In genomic region chr8:121847987-121848386, GRCm38 (mm10) we compare ENCODE assay signal across 24 mouse cellular contexts. TPM values are rescaled to one million over a fixed set of nuclear protein-coding genes. Genes with fewer than 3 reads are reported as not detected.
A peak's percentile ranks its signal among the peaks of the same experiment; 100 is the strongest.
DNase-seq lines count a peak whose midpoint lies in the region; ATAC-seq and TF ChIP-seq lines count a peak whose summit lies in the region.
"Had no signal": no experiment of that assay in that cellular context is flagged by ENCODE, and none has a peak within 500 bp of the region (broad histone marks: within the 10 kb centered on the region; RNA-seq: fewer than 3 reads in every experiment).

No protein-coding gene starts in this region.

- DNase-seq in limb, embryonic 10.5 days (ENCODE audit: low spot score), result no peak
- peak; percentile 33 for DNase-seq in testis, postnatal 10 days (ENCODE audit: low spot score)
- no peak for DNase-seq in testis, postnatal 14 days (ENCODE audit: low spot score)
- peak; percentile 43 for DNase-seq in MEL-GATA-1-ER (ENCODE audit: extremely low read depth, low read depth)
- DNase-seq in right cerebral cortex, postnatal 25 days, result no peak
- DNase-seq: adrenal gland, adult 8-10 months; cerebellum, postnatal 14 days; gastrocnemius, postnatal 25 days; kidney, adult 9 months; kidney, postnatal 10 days; liver, embryonic 13.5 days; lung, adult 2 months had no signal

- H3K27ac ChIP-seq in limb, embryonic 12.5 days, result no peak overlapping the region
- H3K27ac ChIP-seq in limb, embryonic 10.5 days, result no peak overlapping the region
- H3K27ac ChIP-seq in small intestine, adult 2 months (ENCODE audit: insufficient read depth, low read depth, low read length), result peak overlapping the region; percentile 26; the same call in 1 of the 2 replicates
- no peak overlapping the region for H3K27ac ChIP-seq in forebrain, embryonic 12.5 days
- H3K27ac ChIP-seq: forebrain, embryonic 15.5 days; heart, embryonic 10.5 days; heart, embryonic 15.5 days; hindbrain, postnatal 0 days; intestine, embryonic 15.5 days; liver, embryonic 13.5 days; midbrain, embryonic 10.5 days; stomach, postnatal 0 days had no signal

- H3K4me2 ChIP-seq in limb, embryonic 12.5 days, result no peak overlapping the region
- no peak overlapping the region for H3K4me2 ChIP-seq in forebrain, embryonic 12.5 days
- H3K4me2 ChIP-seq: forebrain, embryonic 15.5 days; heart, embryonic 15.5 days; intestine, embryonic 15.5 days; liver, embryonic 13.5 days had no signal

- TF ChIP-seq POLR2A in small intestine, adult 2 months (IDR thresholded peaks at IDR 0.05; ENCODE audit: low read depth, low read length), result no peak

- ATAC-seq in limb, embryonic 12.5 days (ENCODE audit: insufficient number of reproducible peaks, insufficient read depth, low FRiP score, low TSS enrichment, low read depth), result no peak
- no peak for ATAC-seq in forebrain, embryonic 12.5 days (ENCODE audit: low FRiP score)
- ATAC-seq: activated CD4-positive, CD25-positive, alpha-beta regulatory T cell, adult 4 months; forebrain, embryonic 15.5 days; hindbrain, postnatal 0 days; intestine, embryonic 15.5 days; midbrain, embryonic 16.5 days had no signal

- no peaks in the 10 kb centered on the region for H3K9me3 ChIP-seq in limb, embryonic 12.5 days
- H3K9me3 ChIP-seq in limb, embryonic 10.5 days (replicated peaks), result no peaks in the 10 kb centered on the region
- H3K9me3 ChIP-seq in forebrain, embryonic 12.5 days, result no peaks in the 10 kb centered on the region
- H3K9me3 ChIP-seq: forebrain, embryonic 15.5 days; heart, embryonic 10.5 days; heart, embryonic 15.5 days; intestine, embryonic 15.5 days; liver, embryonic 13.5 days; midbrain, embryonic 10.5 days had no signal

- 73% methylated on average over 6 of the region's 6 CpGs for WGBS in limb, embryonic 12.5 days
- 81% methylated on average over 6 of the region's 6 CpGs for WGBS in limb, embryonic 10.5 days
- WGBS in small intestine, adult 2 months, result 73% methylated on average over 6 of the region's 6 CpGs
- WGBS in forebrain, embryonic 12.5 days, result 73% methylated on average over 6 of the region's 6 CpGs

- H3K4me1 ChIP-seq in limb, embryonic 12.5 days (replicated peaks), result peaks cover 12% of the 10 kb centered on the region; the same call in 1 of the 2 replicates
- H3K4me1 ChIP-seq in limb, embryonic 10.5 days, result peaks cover 20% of the 10 kb centered on the region
- H3K4me1 ChIP-seq in small intestine, adult 2 months (ENCODE audit: control insufficient read depth, insufficient read depth, insufficient read length, low read length), result no peaks in the 10 kb centered on the region
- peaks cover 18% of the 10 kb centered on the region for H3K4me1 ChIP-seq in forebrain, embryonic 12.5 days

- H3K36me3 ChIP-seq in limb, embryonic 12.5 days, result no peaks in the 10 kb centered on the region
- no peaks in the 10 kb centered on the region for H3K36me3 ChIP-seq in limb, embryonic 10.5 days
- no peaks in the 10 kb centered on the region for H3K36me3 ChIP-seq in small intestine, adult 2 months (ENCODE audit: control insufficient read depth, insufficient read depth, low read length)
- H3K36me3 ChIP-seq in forebrain, embryonic 12.5 days (replicated peaks), result no peaks in the 10 kb centered on the region
- H3K36me3 ChIP-seq: forebrain, embryonic 15.5 days; heart, embryonic 15.5 days; intestine, embryonic 15.5 days had no signal

- 0 out of 2 replicates have a peak overlapping the region, but pooled peaks have one; percentile 23 for H3K9ac ChIP-seq in limb, embryonic 12.5 days (replicated peaks)
- no peak overlapping the region for H3K9ac ChIP-seq in forebrain, embryonic 12.5 days
- H3K9ac ChIP-seq: forebrain, embryonic 15.5 days; heart, embryonic 15.5 days; intestine, embryonic 15.5 days; liver, embryonic 13.5 days had no signal

- H3K27me3 ChIP-seq in limb, embryonic 12.5 days, result peaks cover 8% of the 10 kb centered on the region
- peaks cover 19% of the 10 kb centered on the region for H3K27me3 ChIP-seq in limb, embryonic 10.5 days (ENCODE audit: low read depth, poor library complexity, severe bottlenecking)
- H3K27me3 ChIP-seq in small intestine, adult 2 months (ENCODE audit: control insufficient read depth, insufficient read depth, low read length), result no peaks in the 10 kb centered on the region
- H3K27me3 ChIP-seq in forebrain, embryonic 12.5 days, result 0 out of 2 replicates have a peak, but pooled peaks cover 7% of the 10 kb centered on the region
- H3K27me3 ChIP-seq: forebrain, embryonic 15.5 days; intestine, embryonic 15.5 days; liver, embryonic 13.5 days had no signal

- TF ChIP-seq CTCF in small intestine, adult 2 months (IDR thresholded peaks at IDR 0.05; ENCODE audit: extremely low read depth, insufficient read length, insufficient replicate concordance, low read depth, low read length), result no peak

- no peak overlapping the region for H3K4me3 ChIP-seq in limb, embryonic 12.5 days (replicated peaks)
- no peak overlapping the region for H3K4me3 ChIP-seq in limb, embryonic 10.5 days
- H3K4me3 ChIP-seq in small intestine, adult 2 months (ENCODE audit: low read depth, low read length), result no peak overlapping the region
- no peak overlapping the region for H3K4me3 ChIP-seq in forebrain, embryonic 12.5 days (replicated peaks)
- H3K4me3 ChIP-seq: forebrain, embryonic 15.5 days; heart, embryonic 10.5 days; heart, embryonic 15.5 days; intestine, embryonic 15.5 days; liver, embryonic 13.5 days; midbrain, embryonic 10.5 days had no signal

RNA-seq across cellular contexts. Expression of gene Klhdc4, which starts 18.6 kb away (rescaled TPM):
- 49.5 and 49.9 TPM in 2 replicates for polyA plus RNA-seq in limb, embryonic 12.5 days (2016; fragmentation: Nextera tagmentation; extraction: Ambion mirVana)
- 64.2 and 64.4 TPM in 2 replicates for polyA plus RNA-seq in limb, embryonic 10.5 days (2016; fragmentation: Nextera tagmentation; extraction: Ambion mirVana)
- polyA plus RNA-seq in small intestine, adult 2 months (2012; rRNA removed), result 7.1 and 10.8 TPM in 2 replicates
- polyA plus RNA-seq in forebrain, embryonic 12.5 days (2016; fragmentation: Nextera tagmentation; extraction: Ambion mirVana), result 53.1 and 53.9 TPM in 2 replicates

RNA-seq across cellular contexts. Expression of gene Slc7a5, which starts 59.5 kb away (rescaled TPM):
- 13.4 and 18.2 TPM in 2 replicates for polyA plus RNA-seq in limb, embryonic 12.5 days (2016; fragmentation: Nextera tagmentation; extraction: Ambion mirVana)
- 16.8 and 19.3 TPM in 2 replicates for polyA plus RNA-seq in limb, embryonic 10.5 days (2016; fragmentation: Nextera tagmentation; extraction: Ambion mirVana)
- 10.9 and 11.5 TPM in 2 replicates for polyA plus RNA-seq in small intestine, adult 2 months (2012; rRNA removed)
- 34.7 and 37.6 TPM in 2 replicates for polyA plus RNA-seq in forebrain, embryonic 12.5 days (2016; fragmentation: Nextera tagmentation; extraction: Ambion mirVana)

Comparison
In these comparisons a context has a peak if more than half of its experiments do, and no peak if none do; other contexts are left out.
1. DNase-seq: peak in testis, postnatal 10 days (single experiment) and MEL-GATA-1-ER (single experiment); none in limb, embryonic 10.5 days (single experiment), testis, postnatal 14 days (single experiment) and right cerebral cortex, postnatal 25 days (single experiment).